Comparison of ENCODE assay signal across 11 mouse cellular contexts in genomic region chr10:81092465-81093250, GRCm38 (mm10). TPM values are rescaled to one million over a fixed set of nuclear protein-coding genes. Genes with fewer than 3 reads are reported as not detected.
DNase-seq lines count a peak whose midpoint lies in the region; ATAC-seq and TF ChIP-seq lines count a peak whose summit lies in the region.
"Had no signal": no experiment of that assay in that cellular context is flagged by ENCODE, and none has a peak within 500 bp of the region (broad histone marks: within the 10 kb centered on the region; RNA-seq: fewer than 3 reads in every experiment).

No protein-coding gene starts in this region.

- 45% methylated on average over 22 of the region's 22 CpGs for WGBS in lung, postnatal 0 days
- WGBS in intestine, embryonic 15.5 days, result 44% methylated on average over 22 of the region's 22 CpGs
- 39% methylated on average over 22 of the region's 22 CpGs for WGBS in liver, postnatal 0 days (ENCODE audit: insufficient replicate concordance)
- WGBS in forebrain, embryonic 15.5 days, result 67% methylated on average over 22 of the region's 22 CpGs

- TF ChIP-seq EP300 in lung, postnatal 0 days (IDR thresholded peaks at IDR 0.05), result no peak
- TF ChIP-seq EP300 in liver, postnatal 0 days (IDR thresholded peaks at IDR 0.05; ENCODE audit: low read depth), result peak; percentile 72

- no peaks in the 10 kb centered on the region for H3K36me3 ChIP-seq in lung, postnatal 0 days (ENCODE audit: insufficient read depth, low read length)
- no peaks in the 10 kb centered on the region for H3K36me3 ChIP-seq in intestine, embryonic 15.5 days
- peaks cover 14% of the 10 kb centered on the region for H3K36me3 ChIP-seq in liver, postnatal 0 days (replicated peaks; ENCODE audit: insufficient read depth, low read length)
- H3K36me3 ChIP-seq in forebrain, embryonic 15.5 days, result no peaks in the 10 kb centered on the region
- H3K36me3 ChIP-seq: heart, embryonic 15.5 days; lung, embryonic 15.5 days had no signal

- no peaks in the 10 kb centered on the region for H3K4me1 ChIP-seq in lung, postnatal 0 days (ENCODE audit: insufficient read depth, low read depth, low read length)
- H3K4me1 ChIP-seq in intestine, embryonic 15.5 days (replicated peaks), result peaks cover 8% of the 10 kb centered on the region; the same call in 1 of the 2 replicates
- H3K4me1 ChIP-seq in liver, postnatal 0 days (ENCODE audit: insufficient read depth), result peaks cover 24% of the 10 kb centered on the region
- peaks cover 8% of the 10 kb centered on the region for H3K4me1 ChIP-seq in forebrain, embryonic 15.5 days

- no peak overlapping the region for H3K9ac ChIP-seq in lung, postnatal 0 days (replicated peaks; ENCODE audit: low read depth)
- no peak overlapping the region; the same call in 1 of the 2 replicates for H3K9ac ChIP-seq in intestine, embryonic 15.5 days
- H3K9ac ChIP-seq in liver, postnatal 0 days (replicated peaks), result peak overlapping the region; percentile 64
- H3K9ac ChIP-seq in forebrain, embryonic 15.5 days (replicated peaks), result no peak overlapping the region
- H3K9ac ChIP-seq: heart, embryonic 15.5 days; lung, embryonic 15.5 days had no signal

- H3K4me2 ChIP-seq in lung, postnatal 0 days (replicated peaks; ENCODE audit: low read depth, low read length), result no peak overlapping the region
- no peak overlapping the region for H3K4me2 ChIP-seq in intestine, embryonic 15.5 days (replicated peaks)
- H3K4me2 ChIP-seq in liver, postnatal 0 days (ENCODE audit: low read depth, low read length), result 0 out of 2 replicates have a peak overlapping the region, but pooled peaks have one; percentile 69
- H3K4me2 ChIP-seq in forebrain, embryonic 15.5 days (replicated peaks), result no peak overlapping the region
- H3K4me2 ChIP-seq: heart, embryonic 15.5 days; lung, embryonic 15.5 days had no signal

- H3K27ac ChIP-seq in lung, postnatal 0 days (ENCODE audit: low read length), result no peak overlapping the region
- peak overlapping the region; percentile 54 for H3K27ac ChIP-seq in intestine, embryonic 15.5 days
- H3K27ac ChIP-seq in liver, postnatal 0 days (ENCODE audit: low read depth), result peak overlapping the region; percentile 95
- H3K27ac ChIP-seq in forebrain, embryonic 15.5 days (replicated peaks), result no peak overlapping the region
- H3K27ac ChIP-seq: heart, embryonic 15.5 days; lung, embryonic 15.5 days had no signal

- H3K27me3 ChIP-seq in lung, postnatal 0 days (replicated peaks; ENCODE audit: insufficient read depth, low read length), result no peaks in the 10 kb centered on the region
- no peaks in the 10 kb centered on the region for H3K27me3 ChIP-seq in intestine, embryonic 15.5 days (replicated peaks)
- H3K27me3 ChIP-seq in liver, postnatal 0 days (ENCODE audit: insufficient read depth, low read length), result no peaks in the 10 kb centered on the region
- no peaks in the 10 kb centered on the region for H3K27me3 ChIP-seq in forebrain, embryonic 15.5 days
- H3K27me3 ChIP-seq: heart, embryonic 15.5 days; lung, embryonic 15.5 days had no signal

- no peak overlapping the region for H3K4me3 ChIP-seq in lung, postnatal 0 days (ENCODE audit: low read depth, low read length)
- 0 out of 2 replicates have a peak overlapping the region, but pooled peaks have one; percentile 6 for H3K4me3 ChIP-seq in intestine, embryonic 15.5 days (replicated peaks)
- H3K4me3 ChIP-seq in liver, postnatal 0 days (ENCODE audit: low read depth, low read length), result peak overlapping the region; percentile 49
- H3K4me3 ChIP-seq in forebrain, embryonic 15.5 days, result no peak overlapping the region
- H3K4me3 ChIP-seq: heart, embryonic 15.5 days; lung, embryonic 15.5 days had no signal

- ATAC-seq in lung, postnatal 0 days, result peak; percentile 53
- ATAC-seq in intestine, embryonic 15.5 days, result peak; percentile 72
- peak; percentile 91 for ATAC-seq in liver, postnatal 0 days
- ATAC-seq in forebrain, embryonic 15.5 days (replicated peaks), result no peak
- ATAC-seq: Patski had no signal

- TF ChIP-seq CTCF in lung, postnatal 0 days (IDR thresholded peaks at IDR 0.05), result no peak
- TF ChIP-seq CTCF in liver, postnatal 0 days (IDR thresholded peaks at IDR 0.05; ENCODE audit: low read depth), result no peak

- DNase-seq in lung, postnatal 0 days (ENCODE audit: low spot score), result peak; percentile 26
- no peak for DNase-seq in lung, adult 18-20 months
- peak; percentile 84 for DNase-seq in adrenal gland, postnatal 10 days
- DNase-seq in liver, postnatal 0 days, result peak; percentile 87
- DNase-seq in B cell, adult 2 months, result no peak
- DNase-seq in frontal cortex, adult 2 months (ENCODE audit: extremely low spot score in 1 of 2, low spot score in 1 of 2), result no peak

- H3K9me3 ChIP-seq in lung, postnatal 0 days (ENCODE audit: low read length), result no peaks in the 10 kb centered on the region
- no peaks in the 10 kb centered on the region for H3K9me3 ChIP-seq in intestine, embryonic 15.5 days
- no peaks in the 10 kb centered on the region for H3K9me3 ChIP-seq in liver, postnatal 0 days (ENCODE audit: low read length)
- no peaks in the 10 kb centered on the region for H3K9me3 ChIP-seq in forebrain, embryonic 15.5 days
- H3K9me3 ChIP-seq: heart, embryonic 15.5 days had no signal

RNA-seq across cellular contexts. Expression of gene Creb3l3, which starts 6.0 kb away (rescaled TPM):
- 0.40 and 0.57 TPM in 2 replicates for polyA plus RNA-seq in lung, postnatal 0 days (2015; fragmentation: Nextera tagmentation; extraction: Ambion mirVana)
- total RNA-seq in adrenal gland, postnatal 10 days (2021), result 10 to 100 TPM; 18.1 to 42.6 TPM
- polyA plus RNA-seq in intestine, embryonic 15.5 days (2015; fragmentation: Nextera tagmentation; extraction: Ambion mirVana), result 48.2 and 57.8 TPM in 2 replicates
- polyA plus RNA-seq in liver, postnatal 0 days (2015; fragmentation: Nextera tagmentation; extraction: Ambion mirVana), result 181 and 183 TPM in 2 replicates
- polyA plus RNA-seq in forebrain, embryonic 15.5 days (2015; fragmentation: Nextera tagmentation; extraction: Ambion mirVana), result 0.13 and 0.25 TPM in 2 replicates
- polyA plus RNA-seq in frontal cortex, adult 2 months (2012; rRNA removed), result 0.44 and 0.63 TPM in 2 replicates

RNA-seq across cellular contexts. Expression of gene Map2k2, which starts 13.1 kb away (rescaled TPM):
- 118 and 121 TPM in 2 replicates for polyA plus RNA-seq in lung, postnatal 0 days (2015; fragmentation: Nextera tagmentation; extraction: Ambion mirVana)
- total RNA-seq in adrenal gland, postnatal 10 days (2021), result 100 to 1,000 TPM; 151 to 161 TPM
- polyA plus RNA-seq in intestine, embryonic 15.5 days (2015; fragmentation: Nextera tagmentation; extraction: Ambion mirVana), result 190 and 208 TPM in 2 replicates
- 93.2 and 93.9 TPM in 2 replicates for polyA plus RNA-seq in liver, postnatal 0 days (2015; fragmentation: Nextera tagmentation; extraction: Ambion mirVana)
- polyA plus RNA-seq in forebrain, embryonic 15.5 days (2015; fragmentation: Nextera tagmentation; extraction: Ambion mirVana), result 211 and 229 TPM in 2 replicates
- 189 and 202 TPM in 2 replicates for polyA plus RNA-seq in frontal cortex, adult 2 months (2012; rRNA removed)

RNA-seq across cellular contexts. Expression of gene Thop1, which starts 22.8 kb away (rescaled TPM):
- polyA plus RNA-seq in lung, postnatal 0 days (2015; fragmentation: Nextera tagmentation; extraction: Ambion mirVana), result 14.0 and 15.1 TPM in 2 replicates
- total RNA-seq in adrenal gland, postnatal 10 days (2021), result 10 to 100 TPM; 31.8 to 42.4 TPM
- polyA plus RNA-seq in intestine, embryonic 15.5 days (2015; fragmentation: Nextera tagmentation; extraction: Ambion mirVana), result 57.1 and 60.1 TPM in 2 replicates
- 7.4 and 8.1 TPM in 2 replicates for polyA plus RNA-seq in liver, postnatal 0 days (2015; fragmentation: Nextera tagmentation; extraction: Ambion mirVana)
- 60.0 and 61.7 TPM in 2 replicates for polyA plus RNA-seq in forebrain, embryonic 15.5 days (2015; fragmentation: Nextera tagmentation; extraction: Ambion mirVana)
- polyA plus RNA-seq in frontal cortex, adult 2 months (2012; rRNA removed), result 60.8 and 63.1 TPM in 2 replicates

RNA-seq across cellular contexts. Expression of gene Sgta, which starts 32.7 kb away (rescaled TPM):
- polyA plus RNA-seq in lung, postnatal 0 days (2015; fragmentation: Nextera tagmentation; extraction: Ambion mirVana), result 102 and 103 TPM in 2 replicates
- total RNA-seq in adrenal gland, postnatal 10 days (2021), result 100 to 1,000 TPM; 190 to 191 TPM
- polyA plus RNA-seq in intestine, embryonic 15.5 days (2015; fragmentation: Nextera tagmentation; extraction: Ambion mirVana), result 166 and 183 TPM in 2 replicates
- 50.2 and 50.6 TPM in 2 replicates for polyA plus RNA-seq in liver, postnatal 0 days (2015; fragmentation: Nextera tagmentation; extraction: Ambion mirVana)
- polyA plus RNA-seq in forebrain, embryonic 15.5 days (2015; fragmentation: Nextera tagmentation; extraction: Ambion mirVana), result 316 and 320 TPM in 2 replicates
- polyA plus RNA-seq in frontal cortex, adult 2 months (2012; rRNA removed), result 207 and 208 TPM in 2 replicates

RNA-seq across cellular contexts. Expression of gene Zbtb7a, which starts 42.4 kb away (rescaled TPM):
- polyA plus RNA-seq in lung, postnatal 0 days (2015; fragmentation: Nextera tagmentation; extraction: Ambion mirVana), result 58.2 and 62.0 TPM in 2 replicates
- total RNA-seq in adrenal gland, postnatal 10 days (2021), result 10 to 100 TPM; 61.1 to 66.6 TPM
- polyA plus RNA-seq in intestine, embryonic 15.5 days (2015; fragmentation: Nextera tagmentation; extraction: Ambion mirVana), result 52.5 and 53.0 TPM in 2 replicates
- polyA plus RNA-seq in liver, postnatal 0 days (2015; fragmentation: Nextera tagmentation; extraction: Ambion mirVana), result 29.7 and 33.8 TPM in 2 replicates
- 12.1 and 15.1 TPM in 2 replicates for polyA plus RNA-seq in forebrain, embryonic 15.5 days (2015; fragmentation: Nextera tagmentation; extraction: Ambion mirVana)
- polyA plus RNA-seq in frontal cortex, adult 2 months (2012; rRNA removed), result 45.1 and 46.0 TPM in 2 replicates

Comparison
In these comparisons a context has a peak if more than half of its experiments do, and no peak if none do; other contexts are left out.
1. DNase-seq: peak in lung, postnatal 0 days (single experiment), adrenal gland, postnatal 10 days (single experiment) and liver, postnatal 0 days (single experiment); none in lung, adult 18-20 months (0 of 2), B cell, adult 2 months (0 of 2) and frontal cortex, adult 2 months (0 of 2).
2. H3K27ac ChIP-seq: peak in intestine, embryonic 15.5 days (single experiment) and liver, postnatal 0 days (single experiment); none in lung, postnatal 0 days (single experiment) and forebrain, embryonic 15.5 days (single experiment).
3. H3K4me3 ChIP-seq: peak in intestine, embryonic 15.5 days (single experiment) and liver, postnatal 0 days (single experiment); none in lung, postnatal 0 days (single experiment) and forebrain, embryonic 15.5 days (single experiment).
4. RNA of gene Creb3l3, which starts 6.0 kb away (polyA plus RNA-seq): 181 to 183 TPM in liver, postnatal 0 days and 48.2 to 57.8 TPM in intestine, embryonic 15.5 days; 0.40 to 0.57 TPM in lung, postnatal 0 days, 0.44 to 0.63 TPM in frontal cortex, adult 2 months and 0.13 to 0.25 TPM in forebrain, embryonic 15.5 days; every median in the first group is over 10 times any median in the second.